Mouse (Mus musculus) liver, postnatal 0 days (tissue): ENCODE measurements around the gene Hoxd11.

Source experiments
- CTCF ChIP-seq: sonication (generic); IDR thresholded peaks from 2 replicates; pipeline ENCODE4 v1.5.1; 2016; ENCODE audit warnings: antibody characterized with exemption, low read depth
- EP300 ChIP-seq: IDR thresholded peaks from 2 replicates; pipeline ENCODE4 v1.6.1; 2016; ENCODE audit warnings: antibody characterized with exemption, low read depth, mild to moderate bottlenecking

DNA sequence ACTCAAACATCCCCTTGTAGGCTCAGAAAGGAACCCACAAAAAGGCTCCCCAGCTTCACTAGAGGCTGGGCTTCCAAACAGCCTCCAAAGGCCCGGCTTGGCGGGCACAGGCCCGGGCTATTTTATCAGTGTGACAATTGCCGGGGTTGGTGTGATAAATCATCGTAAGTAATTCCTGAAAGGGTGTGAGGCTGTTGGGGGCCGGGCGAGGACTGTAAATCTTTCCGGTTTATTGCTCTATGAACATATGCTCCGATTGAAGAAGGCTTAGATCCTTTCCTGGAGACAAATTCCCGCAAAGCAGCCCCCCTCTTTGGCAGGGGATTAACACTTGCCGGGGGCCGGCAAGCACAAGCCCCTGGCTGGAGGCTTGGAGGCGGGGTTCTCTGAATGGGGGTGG, 55.1 kb downstream of the Hoxd11 start:
- TF ChIP-seq CTCF (no peak), EP300 (no peak)
